Mouse (Mus musculus) cerebellum, adult (tissue): ENCODE data around the gene Zfp458.

Experiments used
- ATAC-seq: cut with Nextera tagmentation; 2 replicates; pipeline ENCODE4 v1.9.2; 2017; ENCODE audit warnings: mild to moderate bottlenecking, moderate library complexity, mixed read lengths; ENCODE audit not compliant: insufficient number of reproducible peaks, low FRiP score, low TSS enrichment

Gene Zfp458

DNA sequence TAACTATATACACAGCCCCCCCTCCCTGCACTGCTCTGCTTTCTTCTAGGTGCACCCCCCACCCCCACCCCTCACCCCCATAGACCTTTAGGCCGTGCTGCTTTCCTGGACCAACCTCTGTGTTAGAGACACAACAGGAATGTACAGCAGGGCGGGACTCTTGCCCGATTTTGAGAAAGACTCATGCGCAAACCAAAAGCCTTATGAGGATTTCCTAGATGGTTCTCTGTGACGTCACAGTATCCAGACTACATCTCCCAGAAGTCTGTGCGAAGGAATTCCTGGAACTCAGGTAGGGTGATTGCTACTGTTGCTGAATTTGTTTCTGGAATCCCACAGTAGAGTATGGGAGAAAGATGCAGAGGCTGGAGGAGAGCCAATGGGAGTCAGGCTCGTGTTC lies at the start of gene Zfp458:
Gene Zfp458 (minus strand): TSS at position 153 of the 400 bp plus-strand sequence.
- no peak for ATAC-seq

DNA sequence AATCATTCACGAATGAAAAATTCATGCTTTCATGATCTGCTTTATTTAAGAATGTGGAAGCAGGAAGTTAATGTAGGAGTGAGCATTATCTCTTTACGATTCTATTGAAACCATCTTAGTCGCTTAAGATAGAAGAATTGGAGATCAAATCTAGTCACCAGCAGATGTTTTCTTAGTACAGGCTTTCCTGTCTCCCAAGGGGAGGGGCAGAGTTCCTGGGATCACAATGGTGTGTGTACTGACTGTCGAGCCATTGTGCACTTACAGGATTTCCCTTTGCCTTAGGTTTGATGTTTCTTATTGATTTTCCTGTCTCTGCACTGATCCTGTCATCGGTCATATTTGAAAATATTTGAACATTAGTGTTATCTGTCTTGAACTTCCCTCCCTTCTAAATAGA lies 28.5 kb upstream of the Zfp458 start:
- 0 out of 2 replicates have a peak, but pooled peaks have one; percentile 11 for ATAC-seq

GRCm38 (mm10) chr13:67305822-67306672 lies 27.8 kb upstream of the Zfp458 start, which contains the start of gene Zfp457:
Gene Zfp457 (minus strand): TSS chr13:67306485.
- peak; percentile 97 for ATAC-seq

- peak; percentile 49; the same call in 1 of the 2 replicates for ATAC-seq
These were observed 8.7 kb downstream of the Zfp458 start for GRCm38 (mm10) chr13:67269383-67270065.

- ATAC-seq, result peak; percentile 100
These were observed 9.5 kb downstream of the Zfp458 start for GRCm38 (mm10) chr13:67268568-67269369.

DNA sequence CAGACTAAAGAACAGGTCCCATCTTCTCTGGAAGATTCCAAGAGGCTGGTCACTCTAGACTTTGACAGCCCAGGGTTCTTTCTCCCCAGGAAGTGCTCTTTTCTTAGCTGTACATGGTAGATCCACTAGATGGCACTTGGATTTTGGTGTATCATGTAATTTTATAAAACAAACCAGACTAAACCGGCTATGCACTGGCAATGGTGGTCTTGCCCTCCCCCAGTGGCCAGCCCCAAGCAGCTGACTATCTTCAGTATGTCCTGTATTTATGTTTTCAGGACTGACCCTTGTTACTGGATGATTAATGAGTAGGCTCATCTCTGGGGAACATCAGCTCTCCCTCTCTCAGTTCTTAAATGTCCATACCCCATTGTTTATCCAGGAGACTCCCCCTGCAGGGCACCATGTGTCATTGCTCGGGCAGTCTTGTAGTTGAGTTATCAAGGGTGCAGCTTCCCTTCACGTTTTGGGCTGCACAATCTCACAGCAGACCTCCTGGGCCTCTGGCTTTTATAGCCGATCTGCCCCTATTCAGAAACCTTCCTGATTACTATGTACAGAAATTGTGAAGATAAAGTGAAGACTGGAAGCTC lies 64.2 kb downstream of the Zfp458 start:
- no peak for ATAC-seq
